Mouse (Mus musculus): ENCODE data around the gene Lat.

- TF ChIP-seq POLR2A (IDR thresholded peaks at IDR 0.05; ENCODE audit: insufficient read depth, low read depth, low read length), result no peak
- no peak for TF ChIP-seq CTCF (IDR thresholded peaks at IDR 0.05)
- no peak for TF ChIP-seq EP300 (IDR thresholded peaks at IDR 0.05; ENCODE audit: insufficient read depth, low read depth, low read length)
These were observed 41.7 kb upstream of the Lat start for GRCm38 (mm10) chr7:126411061-126411460.
